Mouse (Mus musculus): Measurements from ENCODE around the gene Gm11627.

DNA sequence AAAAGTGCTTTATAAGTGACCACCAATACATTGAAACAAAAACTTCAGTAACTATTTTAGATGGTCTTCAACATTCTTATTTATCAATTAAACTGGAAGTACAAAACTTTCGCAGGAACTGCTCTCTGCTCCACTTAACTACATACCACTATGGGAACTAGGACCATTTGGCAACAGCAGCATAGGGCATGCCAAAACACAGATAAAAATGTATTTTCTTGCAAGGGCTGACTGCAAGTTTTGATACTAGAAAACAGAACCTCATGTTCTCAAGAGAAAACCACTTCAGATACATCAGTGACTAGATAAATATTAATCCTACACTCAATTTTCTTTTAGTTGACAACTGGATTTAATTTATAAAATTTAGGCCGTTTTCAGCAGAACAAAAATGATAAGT is 45.2 kb downstream of the Gm11627 start:
- TF ChIP-seq GATA1 (IDR thresholded peaks at IDR 0.05; ENCODE audit: low read length) (no peak), TAL1 (IDR thresholded peaks at IDR 0.05; ENCODE audit: low read length) (no peak)

Data from erythroblast, embryonic 14.5 days (primary cell).